Mouse (Mus musculus) limb, embryonic 12.5 days (tissue): ENCODE results near the gene Vill. TPM values are rescaled to one million over a fixed set of nuclear protein-coding genes. Genes with fewer than 3 reads are reported as not detected.
A peak's percentile ranks its signal among the peaks of the same experiment; 100 is the strongest.

ENCODE experiments used
- ATAC-seq: fragments of 200-750 bp; cut with Nextera tagmentation; 2 replicates; pipeline ENCODE4 v1.8.0; 2017; ENCODE audit warnings: low read depth, moderate TSS enrichment; ENCODE audit not compliant: insufficient number of reproducible peaks, insufficient read depth, low FRiP score, low TSS enrichment
- H3K27ac ChIP-seq: fragments of 300-500 bp; sonication (generic); 2 replicates; pipeline ENCODE4 v1.5.1; 2016; ENCODE audit warnings: mild to moderate bottlenecking, moderate library complexity
- H3K27me3 ChIP-seq: fragments of 300-500 bp; sonication (generic); 2 replicates; pipeline ENCODE4 v1.6.1; 2016; ENCODE audit warnings: mild to moderate bottlenecking, moderate library complexity
- H3K36me3 ChIP-seq: fragments of 300-500 bp; sonication (generic); 2 replicates; pipeline ENCODE4 v1.6.1; 2016; ENCODE audit warnings: mild to moderate bottlenecking, moderate library complexity
- H3K4me1 ChIP-seq: fragments of 300-500 bp; sonication (generic); replicated peaks from 2 replicates; pipeline ENCODE4 v1.6.1; 2016
- H3K4me2 ChIP-seq: fragments of 300-500 bp; sonication (generic); 2 replicates; pipeline ENCODE4 v1.6.1; 2016; ENCODE audit warnings: mild to moderate bottlenecking, moderate library complexity
- H3K4me3 ChIP-seq: fragments of 300-500 bp; sonication (generic); replicated peaks from 2 replicates; pipeline ENCODE4 v1.5.1; 2016; ENCODE audit warnings: mild to moderate bottlenecking
- H3K9ac ChIP-seq: fragments of 300-500 bp; sonication (generic); replicated peaks from 2 replicates; pipeline ENCODE4 v1.6.1; 2016; ENCODE audit warnings: mild to moderate bottlenecking, moderate library complexity
- H3K9me3 ChIP-seq: fragments of 300-500 bp; sonication (generic); 2 replicates; pipeline ENCODE4 v1.6.1; 2016; ENCODE audit warnings: mild to moderate bottlenecking, moderate library complexity
- WGBS: fragments of 180-500 bp; shearing (Covaris S2); methylation state at CpG from one replicate; pipeline ENCODE4 v1.1.7; 2016; 5-methylcytosine and 5-hydroxymethylcytosine counted together
- polyA plus RNA-seq: library from polyadenylated mRNA; unstranded; fragments of >200 nt; fragmentation: Nextera tagmentation; extraction: Ambion mirVana; gene quantifications from 2 replicates; pipeline ENCODE4 v1.2.1, GENCODE M21; 2016

Vill gene
- polyA plus RNA-seq, 1 experiment from 2014 or later = 42.4 TPM

- Histone ChIP-seq H3K4me3 (peak within 1 kb of the TSS; percentile 47), H3K4me1 (peaks cover 49% of the 10 kb centered on the region), H3K4me2 (peak within 1 kb of the TSS; percentile 72), H3K27ac (peak within 1 kb of the TSS; percentile 62; the same call in 1 of the 2 replicates), H3K27me3 (peaks cover 32% of the 10 kb centered on the region), H3K36me3 (no peaks in the 10 kb centered on the region), H3K9me3 (no peaks in the 10 kb centered on the region), H3K9ac (peak within 1 kb of the TSS; percentile 61)
- ATAC-seq = peak; percentile 77
- 9% methylated on average over 39 of the region's 45 CpGs for WGBS
These were observed 41.1 kb downstream of the Vill start, which contains the start of gene Plcd1 for GRCm38 (mm10) chr9:119093419-119094295. TSS of gene Plcd1 (minus strand) at chr9:119093502.

GRCm38 (mm10) chr9:119094462-119095109 is 42.0 kb downstream of the Vill start:
- peaks cover 45% of the 10 kb centered on the region for H3K4me1 ChIP-seq
- H3K4me3 ChIP-seq = no peak overlapping the region
- WGBS = 85% methylated on average over 13 of the region's 13 CpGs
- no peak overlapping the region for H3K27ac ChIP-seq
- H3K36me3 ChIP-seq = no peaks in the 10 kb centered on the region
- no peak for ATAC-seq
- no peak overlapping the region for H3K9ac ChIP-seq
- H3K27me3 ChIP-seq = peaks cover 32% of the 10 kb centered on the region
- no peaks in the 10 kb centered on the region for H3K9me3 ChIP-seq
- no peak overlapping the region for H3K4me2 ChIP-seq

- ATAC-seq = no peak
- Histone ChIP-seq H3K27me3 (peaks cover 14% of the 10 kb centered on the region), H3K9ac (no peak overlapping the region), H3K4me2 (no peak overlapping the region), H3K27ac (no peak overlapping the region), H3K9me3 (no peaks in the 10 kb centered on the region), H3K36me3 (no peaks in the 10 kb centered on the region), H3K4me1 (peaks cover 28% of the 10 kb centered on the region), H3K4me3 (no peak overlapping the region)
- WGBS = 18% methylated on average over 15 of the region's 15 CpGs
These were observed 47.8 kb downstream of the Vill start for GRCm38 (mm10) chr9:119100177-119100898.

- ATAC-seq = peak; percentile 82
- Histone ChIP-seq H3K9ac (peak within 1 kb of the TSS; percentile 58), H3K9me3 (no peaks in the 10 kb centered on the region), H3K4me2 (peak within 1 kb of the TSS; percentile 85), H3K4me1 (peaks cover 12% of the 10 kb centered on the region), H3K36me3 (no peaks in the 10 kb centered on the region), H3K4me3 (peak within 1 kb of the TSS; percentile 62), H3K27ac (0 out of 2 replicates have a peak within 1 kb of the TSS, but pooled peaks have one; percentile 42), H3K27me3 (peaks cover 13% of the 10 kb centered on the region)
- 3% methylated on average over 44 of the region's 44 CpGs for WGBS
These were observed 49.6 kb downstream of the Vill start, which contains the start of gene Dlec1 for GRCm38 (mm10) chr9:119101992-119102782. TSS of gene Dlec1 (plus strand) at chr9:119102478.

GRCm38 (mm10) chr9:119102783-119103113 is 50.2 kb downstream of the Vill start:
- peak overlapping the region; percentile 58 for H3K9ac ChIP-seq
- 3% methylated on average over 19 of the region's 19 CpGs for WGBS
- no peaks in the 10 kb centered on the region for H3K36me3 ChIP-seq
- H3K4me3 ChIP-seq = peak overlapping the region; percentile 62
- H3K27ac ChIP-seq = no peak overlapping the region
- H3K27me3 ChIP-seq = peaks cover 13% of the 10 kb centered on the region
- H3K4me2 ChIP-seq = peak overlapping the region; percentile 85
- H3K4me1 ChIP-seq = peaks cover 12% of the 10 kb centered on the region
- no peak for ATAC-seq
- peaks cover 3% of the 10 kb centered on the region; the same call in 1 of the 2 replicates for H3K9me3 ChIP-seq

GRCm38 (mm10) chr9:119107566-119107965 is 55.0 kb downstream of the Vill start:
- Histone ChIP-seq H3K27me3 (peaks cover 13% of the 10 kb centered on the region), H3K4me1 (peaks cover 32% of the 10 kb centered on the region), H3K9ac (no peak overlapping the region), H3K9me3 (peaks cover 3% of the 10 kb centered on the region; the same call in 1 of the 2 replicates), H3K27ac (no peak overlapping the region), H3K4me2 (no peak overlapping the region), H3K4me3 (no peak overlapping the region), H3K36me3 (no peaks in the 10 kb centered on the region)
- no peak for ATAC-seq
- 79% methylated on average over 4 of the region's 4 CpGs for WGBS

- Histone ChIP-seq H3K27ac (peak overlapping the region; percentile 74), H3K27me3 (no peaks in the 10 kb centered on the region), H3K4me3 (no peak overlapping the region), H3K4me2 (no peak overlapping the region; the same call in 1 of the 2 replicates), H3K36me3 (no peaks in the 10 kb centered on the region), H3K9me3 (peaks cover 3% of the 10 kb centered on the region; the same call in 1 of the 2 replicates), H3K4me1 (peaks cover 26% of the 10 kb centered on the region), H3K9ac (no peak overlapping the region)
- WGBS = 27% methylated on average over 12 of the region's 12 CpGs
- ATAC-seq = peak; percentile 29; the same call in 1 of the 2 replicates
These were observed 57.2 kb downstream of the Vill start for GRCm38 (mm10) chr9:119109685-119110353.

GRCm38 (mm10) chr9:119110640-119111039 is 58.1 kb downstream of the Vill start:
- Histone ChIP-seq H3K9me3 (peaks cover 3% of the 10 kb centered on the region; the same call in 1 of the 2 replicates), H3K4me3 (no peak overlapping the region), H3K4me2 (no peak overlapping the region), H3K36me3 (no peaks in the 10 kb centered on the region), H3K9ac (no peak overlapping the region), H3K27me3 (no peaks in the 10 kb centered on the region), H3K27ac (peak overlapping the region; percentile 74), H3K4me1 (peaks cover 26% of the 10 kb centered on the region)
- ATAC-seq = no peak
- WGBS = 51% methylated on average over 3 of the region's 3 CpGs

GRCm38 (mm10) chr9:119114911-119115310 is 62.3 kb downstream of the Vill start:
- Histone ChIP-seq H3K9me3 (no peaks in the 10 kb centered on the region), H3K4me1 (peaks cover 14% of the 10 kb centered on the region), H3K9ac (no peak overlapping the region), H3K27me3 (no peaks in the 10 kb centered on the region), H3K27ac (no peak overlapping the region), H3K36me3 (no peaks in the 10 kb centered on the region), H3K4me2 (no peak overlapping the region), H3K4me3 (no peak overlapping the region)
- 81% methylated on average over 17 of the region's 17 CpGs for WGBS
- ATAC-seq = no peak
